Mouse (Mus musculus) kidney, adult 2 months (tissue): Measurements from ENCODE around the gene Grik1. TPM values are rescaled to one million over a fixed set of nuclear protein-coding genes. Genes with fewer than 3 reads are reported as not detected.

Source experiments
- DNase-seq: peaks from one replicate; pipeline ENCODE4 v3.0.0; 2021
- H3K27ac ChIP-seq: fragments of 200-500 bp; 2 replicates; pipeline ENCODE4 v1.5.1; 2012; ENCODE audit warnings: low read depth, low read length, control low read depth, inconsistent platforms; ENCODE audit not compliant: insufficient read depth
- H3K27me3 ChIP-seq: fragments of 200-500 bp; replicated peaks from 2 replicates; pipeline ENCODE4 v1.6.1; 2012; ENCODE audit warnings: mild to moderate bottlenecking, moderate library complexity, low read length, inconsistent platforms; ENCODE audit not compliant: control insufficient read depth, insufficient read depth
- H3K36me3 ChIP-seq: fragments of 200-500 bp; 2 replicates; pipeline ENCODE4 v1.6.1; 2012; ENCODE audit warnings: mild to moderate bottlenecking, moderate library complexity, low read length, inconsistent platforms; ENCODE audit not compliant: control insufficient read depth, insufficient read depth
- H3K4me1 ChIP-seq: fragments of 200-500 bp; 2 replicates; pipeline ENCODE4 v1.6.1; 2011; ENCODE audit warnings: low read length; ENCODE audit not compliant: control insufficient read depth, insufficient read depth
- H3K4me3 ChIP-seq: fragments of 200-500 bp; 2 replicates; pipeline ENCODE4 v1.5.1; 2011; ENCODE audit warnings: mild to moderate bottlenecking, low read depth, low read length, control low read depth; ENCODE audit not compliant: insufficient read depth
- CTCF ChIP-seq: fragments of 200-500 bp; conservative IDR thresholded peaks from 2 replicates; pipeline ENCODE4 v1.5.1; 2011; ENCODE audit warnings: low read depth, mild to moderate bottlenecking, control low read depth, low read length, moderate library complexity, mixed read lengths; ENCODE audit not compliant: insufficient read depth, insufficient read length
- POLR2A ChIP-seq: fragments of 200-500 bp; IDR thresholded peaks from one replicate; pipeline ENCODE4 v1.6.1; 2011; ENCODE audit warnings: low read depth, low read length, control low read depth
- WGBS: fragments of 180-500 bp; shearing (Covaris S2); methylation state at CpG from one replicate; pipeline ENCODE4 v1.1.7; 2018; 5-methylcytosine and 5-hydroxymethylcytosine counted together
- polyA plus RNA-seq: library from polyadenylated mRNA; depleted of rRNA; stranded (reverse); fragments of >200 nt; gene quantifications from 2 replicates; pipeline ENCODE4 v1.2.3, GENCODE M21; 2012; rRNA removed

The Grik1 gene
- 0.03 and 0.04 TPM in 2 replicates for polyA plus RNA-seq

- Histone ChIP-seq H3K27me3 (no peaks in the 10 kb centered on the region; the same call in 1 of the 2 replicates), H3K27ac (no peak within 1 kb of the TSS), H3K4me3 (no peak within 1 kb of the TSS), H3K36me3 (no peaks in the 10 kb centered on the region), H3K4me1 (no peaks in the 10 kb centered on the region)
- WGBS: 1% methylated on average over 27 of the region's 27 CpGs
- no peak for DNase-seq
- TF ChIP-seq POLR2A (no peak), CTCF (no peak)
These were observed at the start of gene Grik1 for GRCm38 (mm10) chr16:88290132-88290772. TSS of gene Grik1 (minus strand) at chr16:88290265.

GRCm38 (mm10) chr16:88294209-88294608, 4.1 kb upstream of the Grik1 start:
- Histone ChIP-seq H3K4me3 (no peak overlapping the region), H3K36me3 (no peaks in the 10 kb centered on the region), H3K27me3 (no peaks in the 10 kb centered on the region), H3K4me1 (no peaks in the 10 kb centered on the region), H3K27ac (no peak overlapping the region)
- TF ChIP-seq POLR2A: no peak
- TF ChIP-seq CTCF: no peak
- WGBS: 27% methylated on average over 3 of the region's 3 CpGs
- DNase-seq: no peak

GRCm38 (mm10) chr16:88289421-88290081, 514 bp downstream of the Grik1 start:
- H3K36me3 ChIP-seq: no peaks in the 10 kb centered on the region
- no peaks in the 10 kb centered on the region; the same call in 1 of the 2 replicates for H3K27me3 ChIP-seq
- H3K4me1 ChIP-seq: no peaks in the 10 kb centered on the region
- no peak for TF ChIP-seq CTCF
- no peak for TF ChIP-seq POLR2A
- no peak for DNase-seq
- H3K27ac ChIP-seq: no peak overlapping the region
- WGBS: 1% methylated on average over 40 of the region's 40 CpGs
- H3K4me3 ChIP-seq: no peak overlapping the region

- Histone ChIP-seq H3K27me3 (no peaks in the 10 kb centered on the region), H3K4me3 (no peak overlapping the region), H3K4me1 (no peaks in the 10 kb centered on the region), H3K27ac (no peak overlapping the region), H3K36me3 (no peaks in the 10 kb centered on the region)
- 85% methylated on average over 4 of the region's 4 CpGs for WGBS
- DNase-seq: no peak
- no peak for TF ChIP-seq CTCF
- no peak for TF ChIP-seq POLR2A
These were observed 31.7 kb downstream of the Grik1 start for GRCm38 (mm10) chr16:88258407-88258806.

- Histone ChIP-seq H3K4me1 (no peaks in the 10 kb centered on the region), H3K27me3 (no peaks in the 10 kb centered on the region), H3K27ac (no peak overlapping the region), H3K4me3 (no peak overlapping the region), H3K36me3 (no peaks in the 10 kb centered on the region)
- 66% methylated on average over 5 of the region's 5 CpGs for WGBS
- TF ChIP-seq POLR2A (no peak), CTCF (no peak)
- DNase-seq: no peak
These were observed 33.0 kb downstream of the Grik1 start for GRCm38 (mm10) chr16:88257072-88257471.

- Histone ChIP-seq H3K27me3 (no peaks in the 10 kb centered on the region), H3K27ac (no peak overlapping the region), H3K36me3 (no peaks in the 10 kb centered on the region), H3K4me3 (no peak overlapping the region), H3K4me1 (no peaks in the 10 kb centered on the region)
- WGBS: 76% methylated on average over 3 of the region's 3 CpGs
- no peak for DNase-seq
- no peak for TF ChIP-seq POLR2A
- TF ChIP-seq CTCF: no peak
These were observed 34.0 kb downstream of the Grik1 start for GRCm38 (mm10) chr16:88256101-88256500.

- Histone ChIP-seq H3K4me3 (no peak overlapping the region), H3K4me1 (no peaks in the 10 kb centered on the region), H3K36me3 (no peaks in the 10 kb centered on the region), H3K27me3 (no peaks in the 10 kb centered on the region), H3K27ac (no peak overlapping the region)
- TF ChIP-seq CTCF: no peak
- 81% methylated on average over 2 of the region's 2 CpGs for WGBS
- no peak for DNase-seq
These were observed 37.4 kb downstream of the Grik1 start for GRCm38 (mm10) chr16:88252676-88253075.
